Mouse (Mus musculus) embryonic fibroblast, embryonic 13.5 days (primary cell): ENCODE measurements around the gene Sgms2.

Experiments
- CTCF ChIP-seq: IDR thresholded peaks from 2 replicates; pipeline ENCODE4 v1.5.1; 2011; ENCODE audit warnings: mild to moderate bottlenecking, control low read depth, low read length, moderate library complexity, borderline replicate concordance; ENCODE audit not compliant: insufficient read depth
- POLR2A ChIP-seq: IDR thresholded peaks from 2 replicates; pipeline ENCODE4 v1.6.1; 2011; ENCODE audit warnings: low read depth, mild to moderate bottlenecking, control low read depth, low read length, moderate library complexity

- TF ChIP-seq CTCF = no peak
- no peak for TF ChIP-seq POLR2A
Measured at GRCm38 (mm10) chr3:131480659-131481058, 10.6 kb downstream of the Sgms2 start.
